Mouse (Mus musculus) embryonic facial prominence, embryonic 11.5 days (tissue): Measurements from ENCODE around the gene Slc6a11. TPM values are rescaled to one million over a fixed set of nuclear protein-coding genes. Genes with fewer than 3 reads are reported as not detected.

Experiments
- ATAC-seq: fragments of 200-750 bp; cut with Nextera tagmentation; replicated peaks from 2 replicates; pipeline ENCODE4 v1.8.0; 2017; ENCODE audit warnings: low read depth; ENCODE audit not compliant: insufficient number of reproducible peaks, low FRiP score, low TSS enrichment
- DNase-seq: peaks from one replicate; pipeline ENCODE4 v3.0.0-alpha.2; 2015; ENCODE audit warnings: low spot score
- H3K27ac ChIP-seq: fragments of 300-500 bp; sonication (generic); replicated peaks from 2 replicates; pipeline ENCODE4 v1.5.1; 2014; ENCODE audit warnings: mild to moderate bottlenecking, low read depth, low read length, control low read depth
- H3K27me3 ChIP-seq: fragments of 300-500 bp; sonication (generic); 2 replicates; pipeline ENCODE4 v1.6.1; 2014; ENCODE audit warnings: mild to moderate bottlenecking, low read length, moderate library complexity, mixed read lengths; ENCODE audit not compliant: control insufficient read depth, insufficient read depth
- H3K36me3 ChIP-seq: fragments of 300-500 bp; sonication (generic); replicated peaks from 2 replicates; pipeline ENCODE4 v1.6.1; 2014; ENCODE audit warnings: low read depth, mild to moderate bottlenecking, low read length, moderate library complexity, mixed read lengths; ENCODE audit not compliant: control insufficient read depth, insufficient read depth
- H3K4me1 ChIP-seq: fragments of 300-500 bp; sonication (generic); 2 replicates; pipeline ENCODE4 v1.6.1; 2014; ENCODE audit warnings: low read length, mixed read lengths; ENCODE audit not compliant: control insufficient read depth, insufficient read depth
- H3K4me2 ChIP-seq: fragments of 300-500 bp; sonication (generic); 2 replicates; pipeline ENCODE4 v1.6.1; 2014; ENCODE audit warnings: low read depth, mild to moderate bottlenecking, control low read depth, low read length, moderate library complexity
- H3K4me3 ChIP-seq: fragments of 300-500 bp; sonication (generic); 2 replicates; pipeline ENCODE4 v1.5.1; 2014; ENCODE audit warnings: low read depth, low read length, control low read depth
- H3K9ac ChIP-seq: fragments of 300-500 bp; sonication (generic); replicated peaks from 2 replicates; pipeline ENCODE4 v1.6.1; 2014; ENCODE audit warnings: mild to moderate bottlenecking, control low read depth, low read length
- H3K9me3 ChIP-seq: fragments of 300-500 bp; sonication (generic); replicated peaks from 2 replicates; pipeline ENCODE4 v1.6.1; 2016; ENCODE audit warnings: mild to moderate bottlenecking, low read length, inconsistent platforms, mixed read lengths; ENCODE audit not compliant: control insufficient read depth
- WGBS: fragments of 180-500 bp; shearing (Covaris S2); extraction: QIAGEN DNeasy Blood & Tissue Kit; methylation state at CpG from one replicate; pipeline ENCODE4 v1.1.7; 2014; 5-methylcytosine and 5-hydroxymethylcytosine counted together
- polyA plus RNA-seq: library from polyadenylated mRNA; unstranded; fragments of >200 nt; fragmentation: Nextera tagmentation; extraction: Ambion mirVana; gene quantifications from 2 replicates; pipeline ENCODE4 v1.2.1, GENCODE M21; 2014

Slc6a11 gene
- polyA plus RNA-seq, 1 experiment from 2014 or later: 0.14 TPM

DNA sequence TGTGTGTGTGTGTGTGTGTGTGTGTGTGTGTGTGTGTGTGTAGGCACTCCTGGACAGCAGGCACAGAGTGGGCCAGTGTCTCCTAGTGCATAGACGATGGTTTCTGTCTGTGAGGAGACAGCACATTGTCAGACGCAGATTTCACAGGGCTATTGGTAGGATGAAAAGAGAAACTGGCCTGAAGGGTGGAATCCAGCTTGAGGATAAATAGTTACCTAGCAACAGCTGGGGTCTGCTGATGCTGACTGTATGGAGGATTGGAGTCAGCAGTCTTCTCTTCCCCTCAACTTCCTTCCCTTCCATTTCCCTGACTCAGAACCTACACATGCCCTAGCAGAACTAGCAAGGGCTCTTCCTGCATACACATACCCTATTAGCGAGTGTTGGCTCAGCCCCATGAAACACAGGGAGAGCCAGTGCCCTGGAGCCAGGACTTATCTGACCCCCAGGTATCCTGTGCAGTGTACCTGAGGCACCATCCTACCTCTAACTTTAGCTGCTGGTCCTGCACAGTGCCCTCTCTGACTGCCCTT lies 127.7 kb downstream of the Slc6a11 start:
- Histone ChIP-seq H3K4me2 (no peak overlapping the region), H3K27ac (no peak overlapping the region), H3K9me3 (no peaks in the 10 kb centered on the region), H3K4me1 (no peaks in the 10 kb centered on the region), H3K4me3 (no peak overlapping the region), H3K9ac (no peak overlapping the region), H3K27me3 (no peaks in the 10 kb centered on the region), H3K36me3 (no peaks in the 10 kb centered on the region)
- WGBS: 50% methylated on average over 3 of the region's 3 CpGs
- ATAC-seq (no peak), DNase-seq (no peak)

DNA sequence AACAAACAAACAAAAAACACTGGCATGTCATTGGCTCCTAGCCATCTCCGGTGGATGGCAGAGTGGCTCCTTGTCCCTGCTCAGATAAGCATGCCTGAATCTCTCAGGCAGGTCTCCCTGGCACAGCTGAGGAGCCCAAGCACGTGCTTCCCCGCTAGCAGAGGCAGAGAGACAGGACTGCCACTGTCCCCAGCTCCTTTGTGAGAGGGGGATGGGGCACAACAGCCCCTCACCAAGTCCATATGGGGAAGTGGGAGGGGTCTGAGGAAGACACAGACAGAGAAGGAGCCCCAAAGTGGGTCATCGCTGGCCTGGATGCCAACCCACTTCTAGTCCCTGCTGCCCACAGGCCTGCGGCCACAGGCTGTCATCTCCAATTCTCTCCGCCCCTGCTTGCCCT lies 130.6 kb downstream of the Slc6a11 start:
- 52% methylated on average over 6 of the region's 6 CpGs for WGBS
- H3K27ac ChIP-seq: no peak overlapping the region
- H3K4me2 ChIP-seq: no peak overlapping the region
- H3K4me3 ChIP-seq: no peak overlapping the region
- H3K4me1 ChIP-seq: no peaks in the 10 kb centered on the region
- no peak for ATAC-seq
- no peaks in the 10 kb centered on the region for H3K36me3 ChIP-seq
- no peaks in the 10 kb centered on the region for H3K27me3 ChIP-seq
- no peak for DNase-seq
- H3K9me3 ChIP-seq: no peaks in the 10 kb centered on the region
- H3K9ac ChIP-seq: no peak overlapping the region

DNA sequence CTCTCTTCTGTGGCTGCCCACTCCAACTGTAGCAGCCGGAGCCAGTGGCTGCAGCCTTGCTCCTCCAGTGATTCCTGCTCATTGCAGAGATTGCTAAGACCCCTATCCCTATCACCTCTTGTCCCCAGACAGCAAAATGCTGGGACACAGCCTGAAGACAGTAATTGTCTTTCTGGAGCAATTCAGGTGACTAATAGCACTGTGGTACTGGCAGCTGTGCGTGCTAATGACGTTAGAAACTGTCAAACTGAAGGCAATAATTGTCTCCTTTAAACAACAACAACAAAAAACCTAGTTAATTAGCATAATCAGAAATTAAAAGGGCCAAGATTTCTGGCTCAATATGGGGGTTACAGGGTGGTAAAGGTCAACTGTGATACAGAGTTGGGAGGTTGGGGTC lies 133.0 kb downstream of the Slc6a11 start:
- DNase-seq (no peak), ATAC-seq (no peak)
- Histone ChIP-seq H3K36me3 (no peaks in the 10 kb centered on the region), H3K27me3 (no peaks in the 10 kb centered on the region), H3K4me1 (no peaks in the 10 kb centered on the region), H3K27ac (no peak overlapping the region), H3K4me3 (no peak overlapping the region), H3K4me2 (no peak overlapping the region), H3K9ac (no peak overlapping the region), H3K9me3 (no peaks in the 10 kb centered on the region)
- 57% methylated on average over 3 of the region's 3 CpGs for WGBS

DNA sequence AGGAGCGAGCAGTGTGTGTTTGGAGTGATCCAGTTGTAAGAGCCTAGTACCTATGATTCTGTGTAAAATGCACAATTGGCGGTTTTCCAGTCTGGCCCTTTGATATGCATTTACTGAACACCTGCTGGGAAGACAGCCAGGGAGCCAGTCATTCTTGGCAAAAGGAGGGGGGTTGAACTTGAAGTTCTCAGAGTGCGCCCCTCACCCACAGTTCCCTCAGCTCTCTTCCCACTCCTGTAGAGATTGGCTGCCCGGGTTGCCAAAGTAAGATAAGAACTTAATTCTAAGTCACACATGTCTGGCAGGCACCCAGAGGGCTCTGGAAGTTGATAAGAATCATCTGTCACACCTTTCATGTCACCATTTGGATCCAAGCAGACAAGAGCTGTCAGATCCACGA lies 133.4 kb downstream of the Slc6a11 start:
- Histone ChIP-seq H3K27me3 (no peaks in the 10 kb centered on the region), H3K9ac (no peak overlapping the region), H3K4me1 (no peaks in the 10 kb centered on the region), H3K4me3 (no peak overlapping the region), H3K9me3 (no peaks in the 10 kb centered on the region), H3K4me2 (no peak overlapping the region), H3K27ac (no peak overlapping the region), H3K36me3 (no peaks in the 10 kb centered on the region)
- WGBS: 62% methylated on average over 5 of the region's 5 CpGs
- ATAC-seq (no peak), DNase-seq (no peak)

DNA sequence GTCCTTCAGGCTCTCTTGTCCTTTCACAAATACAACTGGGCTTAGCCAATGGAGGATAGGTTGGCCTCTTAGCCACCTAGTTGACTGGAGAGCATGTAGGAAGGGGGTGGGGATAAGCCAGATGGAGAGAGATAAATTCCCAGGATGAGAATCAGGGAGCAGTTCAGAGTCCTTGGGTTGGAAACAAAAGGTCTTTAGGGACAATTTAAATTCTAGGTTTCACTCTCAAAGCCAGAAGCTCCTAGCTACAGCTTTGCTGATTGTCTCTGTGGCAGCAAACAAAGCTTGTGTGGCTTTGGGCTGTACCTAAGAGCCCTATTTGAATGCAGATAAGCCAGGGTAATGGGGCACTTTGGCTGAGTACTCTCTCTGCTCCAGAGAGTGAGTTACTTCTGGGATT lies 135.2 kb downstream of the Slc6a11 start:
- no peak for DNase-seq
- H3K9me3 ChIP-seq: no peaks in the 10 kb centered on the region
- H3K4me1 ChIP-seq: no peaks in the 10 kb centered on the region
- no peaks in the 10 kb centered on the region for H3K36me3 ChIP-seq
- H3K27ac ChIP-seq: no peak overlapping the region
- H3K27me3 ChIP-seq: no peaks in the 10 kb centered on the region
- no peak for ATAC-seq
- H3K4me3 ChIP-seq: no peak overlapping the region
- no peak overlapping the region for H3K9ac ChIP-seq
- H3K4me2 ChIP-seq: no peak overlapping the region

DNA sequence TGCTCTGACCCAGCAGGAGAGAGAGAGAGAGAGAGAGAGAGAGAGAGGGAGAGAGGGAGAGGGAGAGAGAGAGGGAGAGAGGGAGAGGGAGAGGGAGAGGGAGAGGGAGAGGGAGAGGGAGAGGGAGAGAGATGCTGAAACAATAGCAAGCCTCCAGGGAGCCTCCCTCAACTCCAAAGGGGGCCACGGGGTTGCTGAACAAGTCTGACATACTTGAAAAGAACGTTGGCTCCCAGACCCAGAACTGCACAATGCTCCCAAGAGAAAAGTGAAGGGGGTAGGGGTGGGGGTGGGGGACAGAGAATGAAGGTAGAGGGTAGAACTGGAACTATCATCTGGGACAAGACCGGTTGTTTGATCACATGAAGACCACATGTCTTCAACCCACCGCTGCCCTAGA lies 136.9 kb downstream of the Slc6a11 start:
- no peaks in the 10 kb centered on the region for H3K36me3 ChIP-seq
- H3K27ac ChIP-seq: no peak overlapping the region
- WGBS: 26% methylated on average over 4 of the region's 4 CpGs
- H3K4me2 ChIP-seq: no peak overlapping the region
- ATAC-seq: no peak
- DNase-seq: no peak
- no peak overlapping the region for H3K4me3 ChIP-seq
- no peaks in the 10 kb centered on the region for H3K27me3 ChIP-seq
- H3K4me1 ChIP-seq: no peaks in the 10 kb centered on the region
- no peaks in the 10 kb centered on the region for H3K9me3 ChIP-seq
- no peak overlapping the region for H3K9ac ChIP-seq

DNA sequence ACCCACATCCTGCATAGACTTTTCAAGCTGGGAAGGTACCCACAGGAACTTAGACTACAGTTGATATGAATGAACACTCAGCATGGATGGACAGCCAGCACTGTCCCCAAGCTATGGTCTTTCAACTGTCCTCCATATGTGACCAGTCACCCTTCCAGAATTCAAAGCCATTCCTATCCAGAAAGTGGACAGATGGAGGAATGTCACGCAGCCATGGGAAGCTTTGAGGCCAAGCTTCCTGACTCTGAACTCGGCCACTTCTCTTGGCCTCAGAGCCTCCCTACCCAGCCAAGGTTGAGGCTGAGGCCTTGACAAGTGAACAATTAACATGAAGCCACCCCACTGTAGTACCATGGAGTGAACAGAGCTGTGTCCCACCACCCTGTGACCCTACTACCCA lies 138.5 kb downstream of the Slc6a11 start:
- H3K4me1 ChIP-seq: no peaks in the 10 kb centered on the region
- no peaks in the 10 kb centered on the region for H3K36me3 ChIP-seq
- no peaks in the 10 kb centered on the region for H3K9me3 ChIP-seq
- DNase-seq (no peak), ATAC-seq (no peak)
- H3K27me3 ChIP-seq: no peaks in the 10 kb centered on the region
- H3K4me3 ChIP-seq: no peak overlapping the region
- no peak overlapping the region for H3K27ac ChIP-seq
- no peak overlapping the region for H3K4me2 ChIP-seq
- no peak overlapping the region for H3K9ac ChIP-seq
- WGBS: 88% methylated on average over 2 of the region's 2 CpGs

DNA sequence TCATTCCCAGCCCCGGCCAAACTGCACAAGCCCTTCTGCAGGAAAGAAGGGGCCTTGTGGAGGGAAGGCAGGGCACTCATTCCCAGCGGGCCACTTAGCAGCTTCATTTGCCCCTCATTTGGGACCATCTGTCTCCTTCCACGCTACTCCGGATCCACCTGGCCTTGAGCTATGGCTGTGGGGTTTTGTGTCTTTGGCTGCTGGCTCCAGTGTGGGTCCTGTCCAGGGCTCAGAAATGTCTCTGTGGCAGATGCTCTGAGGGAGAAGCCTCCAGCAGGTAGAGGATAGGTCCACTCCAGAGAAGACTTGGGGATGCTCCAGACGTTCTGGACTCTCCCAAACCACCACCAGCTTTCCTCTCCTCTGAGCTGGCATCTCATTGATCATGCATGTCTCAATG lies 139.8 kb downstream of the Slc6a11 start:
- H3K27me3 ChIP-seq: no peaks in the 10 kb centered on the region
- no peaks in the 10 kb centered on the region for H3K4me1 ChIP-seq
- H3K36me3 ChIP-seq: no peaks in the 10 kb centered on the region
- no peak overlapping the region for H3K4me2 ChIP-seq
- H3K9me3 ChIP-seq: no peaks in the 10 kb centered on the region
- DNase-seq: no peak
- no peak for ATAC-seq
- H3K27ac ChIP-seq: no peak overlapping the region
- WGBS: 73% methylated on average over 5 of the region's 5 CpGs
- H3K4me3 ChIP-seq: no peak overlapping the region
- H3K9ac ChIP-seq: no peak overlapping the region
